Mouse (Mus musculus) C2C12 (cell line): ENCODE measurements around the gene Rbm6. TPM values are rescaled to one million over a fixed set of nuclear protein-coding genes. Genes with fewer than 3 reads are reported as not detected.
A peak's percentile ranks its signal among the peaks of the same experiment; 100 is the strongest.

ENCODE experiments used
- H3K27me3 ChIP-seq: one replicate; pipeline ENCODE4 v1.6.1; 2011; ENCODE audit not compliant: control insufficient read depth, insufficient read depth, insufficient read length
- H3K36me3 ChIP-seq: one replicate; pipeline ENCODE4 v1.6.1; 2011; ENCODE audit not compliant: control insufficient read depth, insufficient read depth
- H3K4me3 ChIP-seq: one replicate; pipeline ENCODE4 v1.5.1; 2011; ENCODE audit warnings: mild to moderate bottlenecking, control low read depth; ENCODE audit not compliant: poor library complexity, insufficient read depth, severe bottlenecking
- H3K79me2 ChIP-seq: one replicate; pipeline ENCODE4 v1.6.1; 2011; ENCODE audit not compliant: control insufficient read depth, insufficient read depth
- H3K79me3 ChIP-seq: one replicate; pipeline ENCODE4 v1.6.1; 2011; ENCODE audit warnings: low read depth, control low read depth
- H3ac ChIP-seq: one replicate; pipeline ENCODE3; 2011; ENCODE audit warnings: low read depth; ENCODE audit not compliant: control insufficient read depth, insufficient read length
- CEBPB ChIP-seq: IDR thresholded peaks from one replicate; pipeline ENCODE4 v1.6.1; 2011; ENCODE audit warnings: low read depth, mild to moderate bottlenecking, control low read depth, moderate library complexity
- CTCF ChIP-seq: IDR thresholded peaks from one replicate; pipeline ENCODE4 v1.5.1; 2011; ENCODE audit not compliant: control insufficient read depth, insufficient read depth, insufficient read length
- FOSL1 ChIP-seq: IDR thresholded peaks from one replicate; pipeline ENCODE4 v1.8.0; 2011; ENCODE audit warnings: mild to moderate bottlenecking, low read length; ENCODE audit not compliant: poor library complexity, insufficient read depth, severe bottlenecking
- MAX ChIP-seq: IDR thresholded peaks from one replicate; pipeline ENCODE4 v1.6.1; 2011; ENCODE audit warnings: mild to moderate bottlenecking, control low read depth
- MYOD1 ChIP-seq: IDR thresholded peaks from one replicate; pipeline ENCODE4 v1.6.1; 2011; ENCODE audit warnings: low read depth; ENCODE audit not compliant: control insufficient read depth, insufficient read length
- MYOG ChIP-seq: IDR thresholded peaks from one replicate; pipeline ENCODE4 v1.6.1; 2011; ENCODE audit not compliant: control insufficient read depth, insufficient read length; ENCODE audit errors: extremely low read depth
- USF1 ChIP-seq: IDR thresholded peaks from one replicate; pipeline ENCODE4 v1.6.1; 2011; ENCODE audit warnings: low read depth, mild to moderate bottlenecking, control low read depth, moderate library complexity
- polyA plus RNA-seq: library from polyadenylated mRNA; unstranded; fragments of >200 nt; fragmentation: generic; extraction: Trizol; gene quantifications from one replicate; pipeline ENCODE4 v1.2.1, GENCODE M21; 2012; ENCODE audit warnings: missing spikeins

The Rbm6 gene
- polyA plus RNA-seq, 1 experiment: 12.9 TPM

GRCm38 (mm10) chr9:107864493-107864892 lies 8.5 kb downstream of the Rbm6 start:
- TF ChIP-seq CEBPB (no peak), MAX (no peak), CTCF (no peak), FOSL1 (no peak), USF1 (no peak), MYOD1 (no peak), MYOG (no peak)
- no peaks in the 10 kb centered on the region for H3K27me3 ChIP-seq
- H3K36me3 ChIP-seq: peaks cover 17% of the 10 kb centered on the region
- peaks cover 79% of the 10 kb centered on the region for H3K79me3 ChIP-seq
- H3ac ChIP-seq: no peak overlapping the region
- no peak overlapping the region for H3K4me3 ChIP-seq
- H3K79me2 ChIP-seq: peaks cover 100% of the 10 kb centered on the region

DNA sequence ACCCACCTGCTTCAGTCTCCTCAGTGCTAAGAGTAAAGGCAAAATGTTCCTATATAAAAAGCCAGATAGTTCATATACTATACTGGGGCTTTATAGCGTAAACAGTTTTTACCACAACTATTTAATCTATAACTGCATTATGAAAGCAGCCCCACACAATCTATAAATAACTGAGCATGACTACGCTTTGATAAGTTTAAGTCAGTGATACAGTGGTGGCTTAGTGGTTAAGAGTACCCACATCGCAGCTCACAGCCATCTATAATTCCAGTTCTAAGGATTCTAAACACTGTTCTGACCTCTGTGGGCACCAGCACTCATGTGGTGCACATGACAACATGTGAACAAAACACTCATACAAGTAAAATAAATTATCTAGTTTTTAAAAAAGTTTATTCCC lies 14.7 kb downstream of the Rbm6 start:
- Histone ChIP-seq H3K79me2 (peaks cover 100% of the 10 kb centered on the region), H3K79me3 (peaks cover 57% of the 10 kb centered on the region), H3K27me3 (no peaks in the 10 kb centered on the region), H3K4me3 (no peak overlapping the region), H3K36me3 (peaks cover 30% of the 10 kb centered on the region), H3ac (no peak overlapping the region)
- no peak for TF ChIP-seq CTCF
- no peak for TF ChIP-seq FOSL1
- no peak for TF ChIP-seq MYOD1
- TF ChIP-seq MAX: no peak
- TF ChIP-seq MYOG: no peak
- no peak for TF ChIP-seq USF1
- no peak for TF ChIP-seq CEBPB

- TF ChIP-seq MAX (no peak), MYOD1 (no peak), FOSL1 (no peak), USF1 (no peak), CEBPB (no peak), MYOG (no peak), CTCF (no peak)
- no peak overlapping the region for H3K4me3 ChIP-seq
- H3K27me3 ChIP-seq: no peaks in the 10 kb centered on the region
- H3K79me3 ChIP-seq: peaks cover 9% of the 10 kb centered on the region
- H3K79me2 ChIP-seq: peaks cover 11% of the 10 kb centered on the region
- no peak overlapping the region for H3ac ChIP-seq
- peaks cover 54% of the 10 kb centered on the region for H3K36me3 ChIP-seq
These were observed 24.1 kb downstream of the Rbm6 start for GRCm38 (mm10) chr9:107848922-107849321.

GRCm38 (mm10) chr9:107842709-107843108 lies 30.3 kb downstream of the Rbm6 start:
- Histone ChIP-seq H3ac (no peak overlapping the region), H3K36me3 (peaks cover 42% of the 10 kb centered on the region), H3K4me3 (no peak overlapping the region), H3K79me3 (peaks cover 1% of the 10 kb centered on the region), H3K79me2 (no peaks in the 10 kb centered on the region), H3K27me3 (no peaks in the 10 kb centered on the region)
- no peak for TF ChIP-seq CTCF
- TF ChIP-seq FOSL1: no peak
- TF ChIP-seq CEBPB: no peak
- TF ChIP-seq MAX: no peak
- no peak for TF ChIP-seq USF1
- no peak for TF ChIP-seq MYOG
- no peak for TF ChIP-seq MYOD1

- H3K27me3 ChIP-seq: no peaks in the 10 kb centered on the region
- no peak overlapping the region for H3K4me3 ChIP-seq
- H3ac ChIP-seq: no peak overlapping the region
- no peaks in the 10 kb centered on the region for H3K79me2 ChIP-seq
- H3K36me3 ChIP-seq: peaks cover 12% of the 10 kb centered on the region
- peaks cover 3% of the 10 kb centered on the region for H3K79me3 ChIP-seq
- TF ChIP-seq USF1: no peak
- no peak for TF ChIP-seq MYOG
- TF ChIP-seq MYOD1: no peak
- TF ChIP-seq FOSL1: no peak
- no peak for TF ChIP-seq CTCF
- no peak for TF ChIP-seq MAX
- no peak for TF ChIP-seq CEBPB
These were observed 34.2 kb downstream of the Rbm6 start for GRCm38 (mm10) chr9:107838869-107839268.

GRCm38 (mm10) chr9:107833826-107834225 lies 39.2 kb downstream of the Rbm6 start:
- H3K36me3 ChIP-seq: peaks cover 24% of the 10 kb centered on the region
- H3K27me3 ChIP-seq: no peaks in the 10 kb centered on the region
- H3K79me3 ChIP-seq: peaks cover 1% of the 10 kb centered on the region
- TF ChIP-seq CEBPB (peak; percentile 93), MAX (no peak), MYOD1 (no peak)
- H3K4me3 ChIP-seq: no peak overlapping the region
- H3ac ChIP-seq: no peak overlapping the region
- no peaks in the 10 kb centered on the region for H3K79me2 ChIP-seq
